Mouse (Mus musculus) stomach, postnatal 0 days (tissue): ENCODE measurements at regions not wholly inside any gene's neighbourhood (a gene's known extent, or its start where the extent isn't known, plus 50 kb on each side); places are given as distances from the start of the nearest gene placed in this dataset.

ENCODE experiments used
- ATAC-seq: fragments of 200-750 bp; cut with Nextera tagmentation; 2 replicates; pipeline ENCODE4 v1.8.0; 2017; ENCODE audit not compliant: low FRiP score, low TSS enrichment
- DNase-seq: peaks from one replicate; pipeline ENCODE4 v3.0.0-alpha.2; 2016; ENCODE audit warnings: low spot score
- H3K27ac ChIP-seq: fragments of 300-500 bp; sonication (generic); replicated peaks from 2 replicates; pipeline ENCODE4 v1.5.1; 2014; ENCODE audit warnings: mild to moderate bottlenecking, control low read depth
- H3K27me3 ChIP-seq: fragments of 300-500 bp; sonication (generic); 2 replicates; pipeline ENCODE4 v1.6.1; 2014; ENCODE audit warnings: low read length; ENCODE audit not compliant: control insufficient read depth, insufficient read depth
- H3K36me3 ChIP-seq: fragments of 300-500 bp; sonication (generic); 2 replicates; pipeline ENCODE4 v1.6.1; 2014; ENCODE audit warnings: low read length, mixed read lengths; ENCODE audit not compliant: control insufficient read depth, insufficient read depth
- H3K4me1 ChIP-seq: fragments of 300-500 bp; sonication (generic); replicated peaks from 2 replicates; pipeline ENCODE4 v1.6.1; 2014; ENCODE audit warnings: antibody characterized with exemption; ENCODE audit not compliant: control insufficient read depth, insufficient read depth
- H3K4me2 ChIP-seq: fragments of 300-500 bp; sonication (generic); replicated peaks from 2 replicates; pipeline ENCODE4 v1.6.1; 2014; ENCODE audit warnings: low read depth, mild to moderate bottlenecking, control low read depth, moderate library complexity
- H3K4me3 ChIP-seq: fragments of 300-500 bp; sonication (generic); 2 replicates; pipeline ENCODE4 v1.5.1; 2014; ENCODE audit warnings: low read depth, low read length, control low read depth
- H3K9ac ChIP-seq: fragments of 300-500 bp; sonication (generic); 2 replicates; pipeline ENCODE4 v1.6.1; 2014; ENCODE audit warnings: mild to moderate bottlenecking, low read length, control low read depth, mixed read lengths
- H3K9me3 ChIP-seq: fragments of 300-500 bp; sonication (generic); 2 replicates; pipeline ENCODE4 v1.6.1; 2016; ENCODE audit warnings: low read length; ENCODE audit not compliant: control insufficient read depth
- CTCF ChIP-seq: IDR thresholded peaks from 2 replicates; pipeline ENCODE4 v1.5.1; 2016; ENCODE audit warnings: antibody characterized with exemption, low read depth, mild to moderate bottlenecking, moderate library complexity
- EP300 ChIP-seq: optimal IDR thresholded peaks from 2 replicates; pipeline ENCODE3; 2016; ENCODE audit warnings: antibody characterized with exemption
- WGBS: fragments of 180-500 bp; shearing (Covaris S2); extraction: QIAGEN DNeasy Blood & Tissue Kit; methylation state at CpG from one replicate; pipeline ENCODE4 v1.1.7; 2014; 5-methylcytosine and 5-hydroxymethylcytosine counted together

DNA sequence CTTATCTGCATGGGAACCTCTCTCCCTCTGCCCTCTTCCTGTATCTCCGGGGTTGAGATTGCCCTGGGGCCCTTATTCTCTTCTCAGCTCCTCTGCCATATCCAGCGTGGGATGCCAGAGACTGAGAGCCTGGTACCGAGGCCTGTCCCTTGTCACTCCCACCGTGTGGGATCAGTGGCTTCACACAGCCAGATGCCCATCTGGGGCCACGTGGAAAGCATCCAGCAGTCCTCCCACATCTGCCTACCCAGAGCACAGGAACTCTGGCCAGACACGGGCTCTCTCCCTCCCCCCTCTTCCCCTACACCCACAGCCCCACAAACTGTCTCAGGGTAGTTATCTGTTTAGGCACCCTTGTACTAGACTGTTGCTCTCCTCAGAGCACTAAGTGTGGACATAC is 244.9 kb upstream of the Nat3 start:
- WGBS: 68% methylated on average over 6 of the region's 6 CpGs
- Histone ChIP-seq H3K27me3 (no peaks in the 10 kb centered on the region), H3K4me2 (no peak overlapping the region), H3K9ac (no peak overlapping the region), H3K27ac (no peak overlapping the region), H3K36me3 (no peaks in the 10 kb centered on the region), H3K9me3 (no peaks in the 10 kb centered on the region), H3K4me1 (no peaks in the 10 kb centered on the region), H3K4me3 (no peak overlapping the region)
- no peak for TF ChIP-seq EP300
- TF ChIP-seq CTCF: no peak
- DNase-seq: no peak
- ATAC-seq: no peak

DNA sequence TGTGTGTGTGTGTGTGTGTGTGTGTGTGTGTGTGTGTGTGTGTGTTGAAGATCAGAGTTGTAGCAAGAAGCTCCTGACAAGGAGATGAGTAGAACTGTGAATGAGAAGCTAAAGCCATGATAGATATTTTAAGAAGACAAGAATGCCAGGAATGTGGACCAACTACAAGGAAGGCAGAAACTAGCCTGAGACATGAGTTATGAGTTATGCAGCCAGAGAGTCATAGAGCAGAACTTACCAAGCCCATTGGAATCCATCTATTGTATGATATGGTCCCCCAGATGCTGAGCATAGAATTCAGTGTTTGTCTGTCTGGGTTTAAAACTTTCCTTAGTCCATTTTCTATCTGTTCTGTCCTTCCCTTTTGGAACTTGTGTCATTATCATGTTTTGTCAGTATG is 244.2 kb upstream of the Nat3 start:
- no peak for TF ChIP-seq EP300
- TF ChIP-seq CTCF: no peak
- no peak overlapping the region for H3K4me3 ChIP-seq
- no peaks in the 10 kb centered on the region for H3K9me3 ChIP-seq
- DNase-seq (no peak), ATAC-seq (no peak)
- no peaks in the 10 kb centered on the region for H3K36me3 ChIP-seq
- H3K4me1 ChIP-seq: no peaks in the 10 kb centered on the region
- H3K4me2 ChIP-seq: no peak overlapping the region
- no peak overlapping the region for H3K27ac ChIP-seq
- no peaks in the 10 kb centered on the region for H3K27me3 ChIP-seq
- H3K9ac ChIP-seq: no peak overlapping the region

DNA sequence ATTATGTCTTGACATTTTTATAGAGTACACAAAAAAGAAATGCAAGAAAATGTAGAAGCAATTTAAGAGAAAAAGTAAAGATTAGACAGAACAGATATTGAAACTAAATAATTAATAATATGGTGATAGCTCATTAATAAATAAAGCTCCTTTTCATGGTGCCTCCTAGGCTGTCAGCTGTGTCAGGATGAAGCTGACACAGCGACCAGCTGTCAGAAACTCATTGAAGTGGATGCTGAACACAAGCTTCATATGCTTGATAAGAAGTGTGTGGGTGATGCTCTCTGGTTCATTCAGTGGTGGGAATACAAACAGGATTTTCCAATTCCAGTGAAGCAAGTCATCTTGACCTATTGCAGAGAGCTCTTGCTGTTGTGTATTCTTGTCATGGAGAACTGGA is 213.2 kb upstream of the Nat3 start:
- Histone ChIP-seq H3K9me3 (no peaks in the 10 kb centered on the region), H3K27ac (no peak overlapping the region), H3K4me3 (no peak overlapping the region), H3K4me2 (no peak overlapping the region), H3K36me3 (no peaks in the 10 kb centered on the region), H3K27me3 (no peaks in the 10 kb centered on the region), H3K9ac (no peak overlapping the region), H3K4me1 (no peaks in the 10 kb centered on the region)
- WGBS: 76% methylated on average over 1 of the region's 1 CpGs
- TF ChIP-seq EP300 (no peak), CTCF (no peak)
- DNase-seq (no peak), ATAC-seq (no peak)

DNA sequence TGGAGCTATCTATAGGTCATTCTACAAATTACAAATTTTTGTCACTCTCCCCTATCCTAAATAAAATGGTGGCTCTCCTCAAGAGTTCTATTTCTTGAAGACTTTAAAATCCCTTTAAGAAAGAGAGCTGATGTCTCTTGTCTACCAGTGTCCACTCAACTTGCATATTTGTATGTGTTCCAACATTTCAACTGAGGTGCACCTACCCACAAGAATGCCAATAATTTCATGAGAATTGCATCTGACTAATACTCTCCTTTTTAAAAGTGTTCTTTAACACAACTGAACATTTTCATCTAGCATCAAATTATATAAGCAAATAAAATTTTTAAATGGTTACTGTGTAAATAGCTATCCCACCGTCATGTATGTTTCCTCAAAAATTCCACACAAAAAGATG is 206.3 kb upstream of the Nat3 start:
- no peaks in the 10 kb centered on the region for H3K36me3 ChIP-seq
- 83% methylated on average over 1 of the region's 1 CpGs for WGBS

DNA sequence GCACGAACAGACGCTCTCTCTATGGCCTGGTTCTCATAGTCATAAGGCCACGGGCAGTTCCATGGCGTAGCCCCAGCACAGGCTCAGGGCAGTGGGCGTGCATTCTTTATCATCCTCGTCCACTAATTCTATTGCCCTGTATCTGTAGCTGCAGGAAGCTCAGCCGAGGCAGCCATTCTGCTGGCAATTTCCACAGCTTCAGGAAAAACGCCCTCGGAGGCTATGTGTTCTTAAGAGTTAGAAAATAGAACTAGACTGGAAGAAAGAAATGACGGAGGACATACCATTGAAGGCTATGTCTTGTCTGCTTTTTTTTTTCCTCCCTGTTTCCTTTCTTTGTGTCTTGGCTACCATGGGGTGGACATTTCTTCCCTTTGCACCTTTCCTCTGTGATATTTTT is 205.0 kb upstream of the Nat3 start:
- ATAC-seq (no peak), DNase-seq (no peak)
- 86% methylated on average over 10 of the region's 10 CpGs for WGBS

More for the DNA sequence above, 206.3 kb upstream of the Nat3 start:
- no peaks in the 10 kb centered on the region for H3K4me1 ChIP-seq
- no peak for ATAC-seq
- H3K9me3 ChIP-seq: no peaks in the 10 kb centered on the region
- no peak overlapping the region for H3K4me3 ChIP-seq
- DNase-seq: no peak
- no peaks in the 10 kb centered on the region for H3K27me3 ChIP-seq
- TF ChIP-seq CTCF (no peak), EP300 (no peak)
- no peak overlapping the region for H3K27ac ChIP-seq
- no peak overlapping the region for H3K9ac ChIP-seq
- no peak overlapping the region for H3K4me2 ChIP-seq

DNA sequence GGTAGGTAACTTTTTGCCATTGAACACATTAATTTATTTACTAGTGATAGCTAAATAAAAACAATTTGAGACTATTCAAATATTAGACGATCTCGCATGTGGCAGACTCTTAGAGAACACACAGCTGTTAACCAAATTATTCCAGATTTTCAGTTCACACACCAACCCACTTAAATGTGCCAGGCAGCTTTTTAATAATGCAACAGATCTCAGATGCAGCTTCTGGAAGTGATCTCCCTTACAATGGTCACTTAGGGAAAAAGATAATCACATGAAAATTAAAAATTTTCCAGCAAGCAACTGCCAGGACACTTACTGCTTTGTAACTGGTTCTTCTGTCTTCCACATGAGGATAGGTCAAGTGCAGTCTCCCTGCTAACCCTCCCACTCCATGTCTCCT is 203.1 kb upstream of the Nat3 start:
- no peaks in the 10 kb centered on the region for H3K36me3 ChIP-seq
- WGBS: 76% methylated on average over 2 of the region's 2 CpGs
- no peak for ATAC-seq

More for the DNA sequence above, 205.0 kb upstream of the Nat3 start:
- H3K36me3 ChIP-seq: no peaks in the 10 kb centered on the region
- no peak overlapping the region for H3K4me3 ChIP-seq
- H3K9ac ChIP-seq: no peak overlapping the region
- TF ChIP-seq EP300 (no peak), CTCF (no peak)
- no peaks in the 10 kb centered on the region for H3K27me3 ChIP-seq
- H3K4me1 ChIP-seq: no peaks in the 10 kb centered on the region
- no peaks in the 10 kb centered on the region for H3K9me3 ChIP-seq
- H3K27ac ChIP-seq: no peak overlapping the region
- no peak overlapping the region for H3K4me2 ChIP-seq

DNA sequence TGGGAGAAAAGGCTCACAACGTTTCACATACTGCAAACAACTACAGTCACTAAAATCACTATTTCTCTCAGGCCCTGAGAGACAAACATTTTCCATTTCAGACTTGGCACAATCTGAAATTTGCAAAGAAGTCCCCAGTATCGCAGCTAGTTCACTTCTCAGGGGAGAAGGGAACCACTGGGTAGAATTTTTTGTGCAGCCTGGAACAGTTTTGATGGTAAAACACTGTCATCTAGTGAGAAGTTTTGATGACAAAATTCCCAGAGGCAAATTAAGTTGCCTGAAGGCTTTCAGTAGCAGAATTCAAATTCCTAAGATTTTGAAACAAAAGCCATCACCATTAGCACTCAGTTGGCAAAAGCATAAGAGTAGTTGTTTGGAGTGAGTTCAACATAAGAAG is 195.2 kb upstream of the Nat3 start:
- no peak for DNase-seq
- TF ChIP-seq EP300 (no peak), CTCF (no peak)
- ATAC-seq: no peak
- Histone ChIP-seq H3K9me3 (no peaks in the 10 kb centered on the region), H3K4me3 (no peak overlapping the region), H3K27me3 (no peaks in the 10 kb centered on the region), H3K9ac (no peak overlapping the region), H3K4me2 (no peak overlapping the region), H3K36me3 (no peaks in the 10 kb centered on the region), H3K4me1 (no peaks in the 10 kb centered on the region), H3K27ac (no peak overlapping the region)
- WGBS: 61% methylated on average over 2 of the region's 2 CpGs

More for the DNA sequence above, 203.1 kb upstream of the Nat3 start:
- Histone ChIP-seq H3K9me3 (no peaks in the 10 kb centered on the region), H3K4me1 (no peaks in the 10 kb centered on the region), H3K4me2 (no peak overlapping the region), H3K27me3 (no peaks in the 10 kb centered on the region), H3K9ac (no peak overlapping the region), H3K27ac (no peak overlapping the region), H3K4me3 (no peak overlapping the region)
- TF ChIP-seq EP300 (no peak), CTCF (no peak)
- DNase-seq: no peak
